Mouse (Mus musculus) thymus, adult 2 months (tissue): ENCODE data around the gene Rmnd5a.
"Not testable (repeated sequence)": the region's sequence is repeated elsewhere in the genome, so short reads cannot be mapped to it uniquely, and the experiment has no call there.

Experiments
- CTCF ChIP-seq: fragments of 200-500 bp; IDR thresholded peaks from 2 replicates; pipeline ENCODE4 v1.5.1; 2012; ENCODE audit warnings: mild to moderate bottlenecking, control low read depth, low read length, moderate library complexity, borderline replicate concordance; ENCODE audit not compliant: control insufficient read depth, poor library complexity, insufficient read depth; ENCODE audit errors: extremely low read depth
- POLR2A ChIP-seq: fragments of 200-500 bp; IDR thresholded peaks from 2 replicates; pipeline ENCODE4 v1.6.1; 2012; ENCODE audit warnings: mild to moderate bottlenecking, low read length, control low read depth, moderate library complexity; ENCODE audit not compliant: control insufficient read depth, poor library complexity, insufficient read depth; ENCODE audit errors: extremely low read depth

DNA sequence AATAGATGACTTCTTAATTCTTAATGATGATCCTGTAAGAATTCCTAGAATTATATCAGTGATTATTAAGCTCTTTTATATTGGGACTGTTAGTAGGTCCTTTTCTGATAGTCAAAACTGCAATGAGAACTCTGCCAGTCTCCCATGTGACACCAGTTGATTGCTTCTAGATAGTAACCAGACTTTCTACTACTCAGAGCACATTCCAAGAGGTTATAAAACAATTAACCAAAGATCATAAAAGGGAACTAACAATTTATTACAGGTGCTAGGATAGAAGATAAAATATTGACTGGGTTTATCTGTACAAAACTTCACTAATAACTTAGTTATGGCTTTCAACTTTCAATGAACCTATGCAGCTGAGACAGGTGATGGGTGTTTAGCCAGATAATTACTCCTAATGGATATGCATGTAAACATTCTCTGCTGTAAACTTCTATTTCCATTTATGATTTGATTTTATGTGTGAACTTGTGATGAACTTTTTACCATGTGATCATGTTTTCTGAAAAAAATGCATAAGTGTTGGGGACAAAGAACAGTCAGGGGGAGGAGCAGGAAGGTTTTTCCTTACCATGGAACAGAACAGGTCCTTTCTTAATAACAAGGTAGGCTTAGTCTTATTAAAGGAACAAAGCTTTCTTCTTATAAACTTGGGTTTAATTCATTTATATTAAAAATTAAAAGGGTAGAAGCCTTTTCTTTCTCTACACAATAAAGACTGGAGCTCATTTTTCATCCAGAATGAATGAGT is 13.7 kb upstream of the Rmnd5a start:
- not testable (repeated sequence) for TF ChIP-seq CTCF, POLR2A
